Mouse (Mus musculus) G1E-ER4 (cell line): Measurements from ENCODE around the gene Plxnb1. TPM values are rescaled to one million over a fixed set of nuclear protein-coding genes. Genes with fewer than 3 reads are reported as not detected.

Experiments used
- GATA1 ChIP-seq: IDR thresholded peaks from one replicate; pipeline ENCODE4 v1.8.0; 2012; ENCODE audit warnings: low read length, inconsistent platforms
- polyA plus RNA-seq: library from polyadenylated mRNA; stranded (reverse); fragments of >175 nt; gene quantifications from 2 replicates; pipeline ENCODE4 v1.2.3, GENCODE M21; 2012

Plxnb1 gene
- not detected in 2 replicates for polyA plus RNA-seq

- no peak for TF ChIP-seq GATA1
These were observed at the start of gene Plxnb1 for GRCm38 (mm10) chr9:109095137-109095982. Plxnb1 (plus strand) TSS chr9:109095389.

- no peak for TF ChIP-seq GATA1
These were observed 48.9 kb upstream of the Plxnb1 start for GRCm38 (mm10) chr9:109046306-109046705.

GRCm38 (mm10) chr9:109049316-109049715 lies 45.9 kb upstream of the Plxnb1 start:
- TF ChIP-seq GATA1 = no peak

GRCm38 (mm10) chr9:109049996-109050673 lies 45.1 kb upstream of the Plxnb1 start:
- TF ChIP-seq GATA1 = no peak

GRCm38 (mm10) chr9:109050674-109050997 lies 44.6 kb upstream of the Plxnb1 start:
- no peak for TF ChIP-seq GATA1

GRCm38 (mm10) chr9:109051011-109051501 lies 44.1 kb upstream of the Plxnb1 start:
- TF ChIP-seq GATA1 = no peak

- no peak for TF ChIP-seq GATA1
These were observed 43.3 kb upstream of the Plxnb1 start for GRCm38 (mm10) chr9:109051651-109052489.

GRCm38 (mm10) chr9:109052490-109053260 lies 42.5 kb upstream of the Plxnb1 start:
- no peak for TF ChIP-seq GATA1

- TF ChIP-seq GATA1 = no peak
These were observed 41.8 kb upstream of the Plxnb1 start for GRCm38 (mm10) chr9:109053366-109053765.

GRCm38 (mm10) chr9:109053851-109054250 lies 41.3 kb upstream of the Plxnb1 start:
- no peak for TF ChIP-seq GATA1

GRCm38 (mm10) chr9:109054712-109055111 lies 40.5 kb upstream of the Plxnb1 start:
- TF ChIP-seq GATA1 = no peak

GRCm38 (mm10) chr9:109055271-109056030 lies 39.7 kb upstream of the Plxnb1 start:
- TF ChIP-seq GATA1 = no peak

GRCm38 (mm10) chr9:109056081-109056690 lies 39.0 kb upstream of the Plxnb1 start:
- no peak for TF ChIP-seq GATA1

- no peak for TF ChIP-seq GATA1
These were observed 38.3 kb upstream of the Plxnb1 start for GRCm38 (mm10) chr9:109056916-109057315.

- no peak for TF ChIP-seq GATA1
These were observed 37.6 kb upstream of the Plxnb1 start for GRCm38 (mm10) chr9:109057543-109057942.
